Mouse (Mus musculus): ENCODE measurements around the gene Mief1. TPM values are rescaled to one million over a fixed set of nuclear protein-coding genes. Genes with fewer than 3 reads are reported as not detected.

Gene Mief1
- polyA plus RNA-seq (2017; shearing (Covaris generic)) = 29.1 TPM

DNA sequence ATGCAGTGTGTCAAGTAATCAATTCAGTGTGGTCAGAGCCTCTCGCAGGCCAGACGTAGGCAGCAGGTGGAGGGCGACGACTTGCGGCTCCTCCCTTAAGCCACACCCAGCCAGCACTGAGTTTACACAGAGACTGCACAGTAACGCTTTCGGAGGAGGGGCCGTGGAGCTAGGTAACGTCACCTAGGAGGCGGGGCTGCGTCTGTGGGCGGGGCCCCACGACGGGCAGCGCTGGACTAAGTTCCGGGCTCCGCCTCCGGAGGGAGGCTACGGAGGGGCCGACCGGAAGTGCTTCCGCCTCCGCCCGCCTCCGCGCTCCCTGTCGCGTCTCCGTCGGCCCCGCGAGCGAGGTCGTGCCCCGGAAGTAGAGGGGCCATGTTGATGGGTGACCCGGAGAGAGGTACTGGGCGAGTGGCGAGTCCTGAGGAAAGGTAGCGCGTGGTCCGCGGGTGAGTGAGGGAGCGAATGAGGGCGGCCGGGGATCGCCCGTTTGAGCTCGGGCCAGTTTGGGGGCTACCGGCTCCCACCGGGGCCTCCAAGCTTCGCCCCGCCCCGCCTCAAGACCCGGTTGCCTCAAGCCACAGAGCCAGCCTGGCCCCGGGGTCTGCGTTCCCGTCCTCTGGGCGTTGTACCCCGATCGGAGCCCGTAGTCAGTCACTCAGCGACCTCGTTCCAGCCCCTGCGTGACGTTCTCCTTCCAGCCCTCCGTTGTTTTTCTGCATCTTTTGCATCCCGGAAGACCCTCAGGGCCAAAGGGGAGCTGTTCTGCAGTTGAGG is at the start of gene Mief1:
Gene Mief1 (plus strand): TSS at position 286 of the 777 bp plus-strand sequence.

DNA sequence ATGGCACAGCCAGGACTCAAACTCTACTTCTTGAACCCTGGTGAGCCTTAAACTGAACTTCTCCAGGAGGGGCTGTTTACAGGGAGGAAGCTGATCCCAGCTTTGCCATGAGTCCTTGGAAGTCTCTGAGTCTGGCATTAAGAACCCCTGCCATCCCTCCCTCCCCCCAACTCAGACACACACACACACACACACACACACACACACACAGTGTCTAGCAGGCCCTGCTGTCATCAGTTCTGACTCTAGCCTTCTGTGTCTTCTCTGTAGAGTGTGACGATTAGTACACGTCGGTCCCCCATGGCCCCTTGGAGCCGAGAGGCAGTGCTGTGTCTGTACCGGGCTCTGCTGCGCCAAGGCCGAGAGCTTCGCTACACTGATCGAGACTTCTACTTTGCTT is 1.7 kb downstream of the Mief1 start, which contains the start of gene AC140267.1:
Gene AC140267.1 (plus strand): TSS at position 301 of the 400 bp plus-strand sequence.

DNA sequence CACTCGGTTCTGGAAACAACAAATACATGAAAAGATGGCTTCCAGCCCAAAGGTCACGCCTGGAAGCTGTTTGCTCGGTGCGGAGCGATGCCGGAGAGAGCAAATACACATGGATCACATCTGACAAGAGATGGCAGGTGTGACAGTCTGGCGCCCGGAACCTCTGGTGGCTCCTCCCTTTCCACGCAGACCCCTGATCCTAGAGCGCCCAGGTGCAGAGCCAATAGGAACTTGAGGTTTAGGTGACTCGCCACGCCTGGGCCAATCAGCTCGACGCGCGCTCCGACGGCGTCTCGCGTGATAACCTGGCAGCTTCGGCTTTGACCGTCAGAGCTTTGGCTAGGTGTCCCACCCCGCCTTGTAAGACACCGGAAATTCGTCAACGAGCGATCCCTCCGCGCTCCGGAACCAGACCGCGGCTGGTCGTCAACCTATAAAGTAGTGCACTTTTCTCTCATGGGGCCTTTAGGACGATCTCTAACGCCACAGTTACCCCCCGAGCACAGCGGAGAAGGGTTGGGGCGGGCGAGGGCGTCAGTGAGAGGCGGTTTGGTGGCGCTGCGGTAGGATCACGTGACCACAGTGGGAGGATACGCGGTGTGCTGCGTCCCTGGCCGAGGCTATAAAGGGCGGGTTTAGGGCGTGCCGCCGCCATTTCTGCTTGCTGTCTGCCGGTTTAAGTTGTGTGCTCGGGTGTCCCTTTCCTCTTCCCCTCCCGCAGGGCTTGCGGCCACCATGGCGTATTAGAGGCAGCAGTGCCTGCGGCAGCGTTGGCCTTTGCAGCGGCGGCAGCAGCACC is 21.2 kb downstream of the Mief1 start, which contains the start of gene Atf4:
Gene Atf4 (plus strand): TSS at position 338 of the 799 bp plus-strand sequence.

DNA sequence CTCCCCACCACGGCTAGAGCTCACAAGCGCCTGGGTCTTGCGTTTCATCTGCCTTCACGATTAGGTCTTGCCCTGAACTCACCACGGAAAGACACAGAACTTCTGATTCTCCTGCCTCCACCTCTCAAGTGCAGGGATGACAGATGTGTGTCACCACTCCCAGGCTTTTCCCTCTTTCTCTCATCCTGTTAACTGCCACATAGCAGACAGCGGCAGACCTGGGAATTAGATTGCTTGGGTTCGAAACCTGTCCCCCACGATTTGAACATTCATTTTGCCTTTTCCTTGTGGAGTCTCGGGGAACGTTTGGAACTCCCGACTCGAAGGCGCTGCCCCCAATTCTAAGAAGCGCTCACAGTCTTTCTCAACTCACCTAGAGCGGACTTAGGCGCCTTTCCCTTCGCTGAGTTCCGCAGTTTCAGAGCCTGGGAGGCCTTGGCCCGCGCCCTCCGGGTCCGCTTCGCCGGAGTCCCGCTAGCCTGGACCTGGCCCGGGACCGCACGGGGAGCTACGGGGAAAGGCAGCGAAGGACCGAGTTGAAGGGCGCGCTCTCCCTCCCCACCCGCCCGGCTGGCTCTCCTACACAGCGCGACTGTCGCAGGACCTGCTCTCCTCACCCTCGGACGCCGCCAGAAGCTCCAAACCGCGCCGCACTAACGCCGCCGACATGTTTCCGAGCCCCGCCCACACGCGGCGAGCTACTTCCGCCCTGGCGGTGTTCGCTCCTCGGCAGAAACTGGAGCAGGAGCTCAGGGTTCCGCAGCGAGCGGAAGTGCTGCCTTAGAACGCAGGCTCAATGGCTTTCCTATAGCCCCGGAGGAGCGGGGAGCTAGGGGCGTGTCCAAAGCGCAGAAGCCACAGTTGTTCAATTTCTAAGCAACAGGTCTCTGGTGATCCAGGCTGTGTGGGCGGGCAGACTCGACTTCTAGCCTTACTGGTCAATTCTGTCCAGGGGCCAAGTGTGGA is 30.1 kb downstream of the Mief1 start, which contains the start of gene Rps19bp1:
Gene Rps19bp1 (minus strand): TSS at position 706 of the 966 bp plus-strand sequence.

DNA sequence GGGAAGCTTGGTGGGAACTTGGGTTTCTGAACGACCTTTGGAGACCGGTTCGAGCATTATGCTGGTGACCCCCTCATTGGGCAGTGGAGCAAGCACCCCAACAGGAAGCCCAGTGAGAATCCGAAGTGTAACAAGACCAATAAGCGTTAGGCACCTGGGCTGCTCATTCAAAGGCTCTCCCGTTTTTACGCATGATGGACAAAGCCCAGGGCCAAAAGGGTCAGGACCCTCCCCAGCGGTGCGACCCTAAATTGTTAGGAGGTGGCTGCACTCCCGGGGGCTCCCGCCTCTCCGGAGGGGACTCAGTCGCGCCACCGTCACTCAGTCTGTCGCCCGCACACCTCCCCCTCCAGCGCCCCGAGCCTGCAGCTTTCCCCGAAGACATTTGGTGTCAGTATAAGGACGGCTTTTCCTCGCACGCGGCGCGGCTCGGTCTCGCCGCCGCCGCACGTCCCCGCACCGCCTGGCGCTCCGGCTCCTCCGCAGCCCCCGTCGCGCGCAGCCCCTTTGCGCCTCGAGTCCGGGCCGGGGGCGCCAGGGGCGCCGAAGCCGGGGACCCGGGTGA is 53.1 kb downstream of the Mief1 start, which contains the start of gene Cacna1i:
Gene Cacna1i (plus strand): TSS at position 388 of the 565 bp plus-strand sequence.

Other genes with a start within 250 kb of the Mief1 start
- gene Pdgfb, start 219.0 kb upstream of the Mief1 start, polyA plus RNA-seq (2017; shearing (Covaris generic)) = 2.0 TPM
- 1.1 TPM for gene Syngr1, start 142.7 kb upstream of the Mief1 start, polyA plus RNA-seq (2017; shearing (Covaris generic))
- gene Rpl3, start 142.2 kb upstream of the Mief1 start, polyA plus RNA-seq (2017; shearing (Covaris generic)) = 1,367 TPM
- 29.7 TPM for gene Tab1, start 100.9 kb upstream of the Mief1 start, polyA plus RNA-seq (2017; shearing (Covaris generic))
- gene Mgat3, start 60.3 kb upstream of the Mief1 start, polyA plus RNA-seq (2017; shearing (Covaris generic)) = not detected
- not detected for gene AC140267.1, start 1.8 kb downstream of the Mief1 start, polyA plus RNA-seq (2017; shearing (Covaris generic))
- gene Atf4, start 21.2 kb downstream of the Mief1 start, polyA plus RNA-seq (2017; shearing (Covaris generic)) = 97.4 TPM
- 30.2 TPM for gene Rps19bp1, start 30.3 kb downstream of the Mief1 start, polyA plus RNA-seq (2017; shearing (Covaris generic))
- gene Cacna1i, start 53.2 kb downstream of the Mief1 start, polyA plus RNA-seq (2017; shearing (Covaris generic)) = 0.05 TPM